Mouse (Mus musculus) B cell, adult 2 months (primary cell): Measurements from ENCODE around the gene Olfr706.
"Not testable (repeated sequence)": the region's sequence is repeated elsewhere in the genome, so short reads cannot be mapped to it uniquely, and the experiment has no call there.

Experiments
- DNase-seq, 2 experiments: peaks; one replicate each; pipeline ENCODE4 v3.0.0; 2022

Olfr706 gene

GRCm38 (mm10) chr7:106888062-106888461 is at the start of gene Olfr706:
Gene Olfr706 (minus strand): TSS chr7:106888162.
- DNase-seq = no peak

- DNase-seq = no peak
Observed at GRCm38 (mm10) chr7:106932119-106932518, 44.2 kb upstream of the Olfr706 start, which contains the start of gene Olfr709-ps1. Gene Olfr709-ps1 (minus strand): TSS chr7:106932219.

GRCm38 (mm10) chr7:106920961-106921360 is 33.0 kb upstream of the Olfr706 start:
- not testable (repeated sequence) for DNase-seq

GRCm38 (mm10) chr7:106907676-106908075 is 19.7 kb upstream of the Olfr706 start, which contains the start of gene Olfr1532-ps1:
Gene Olfr1532-ps1 (plus strand): TSS chr7:106908001.
- DNase-seq = no peak

- not testable (repeated sequence) for DNase-seq
Observed at GRCm38 (mm10) chr7:106901141-106901540, 13.2 kb upstream of the Olfr706 start, which contains the start of gene Olfr707. Gene Olfr707 (minus strand): TSS chr7:106901241.

- DNase-seq = no peak
Observed at GRCm38 (mm10) chr7:106876791-106877190, 11.2 kb downstream of the Olfr706 start, which contains the start of gene Olfr705. Gene Olfr705 (minus strand): TSS chr7:106876891.

- no peak for DNase-seq
Observed at GRCm38 (mm10) chr7:106862885-106863284, 25.1 kb downstream of the Olfr706 start, which contains the start of gene Olfr704. Gene Olfr704 (plus strand): TSS chr7:106863185.

- DNase-seq = no peak
Observed at GRCm38 (mm10) chr7:106843060-106843459, 44.9 kb downstream of the Olfr706 start, which contains the start of gene Olfr703. Gene Olfr703 (plus strand): TSS chr7:106843360.

- DNase-seq = no peak
Observed at GRCm38 (mm10) chr7:106833793-106834192, 54.2 kb downstream of the Olfr706 start, which contains the start of gene Olfr702. Gene Olfr702 (minus strand): TSS chr7:106833893.
